Mouse (Mus musculus): Measurements from ENCODE around the gene Ccdc38.
"Not testable (repeated sequence)": the region's sequence is repeated elsewhere in the genome, so short reads cannot be mapped to it uniquely, and the experiment has no call there.

The Ccdc38 gene

DNA sequence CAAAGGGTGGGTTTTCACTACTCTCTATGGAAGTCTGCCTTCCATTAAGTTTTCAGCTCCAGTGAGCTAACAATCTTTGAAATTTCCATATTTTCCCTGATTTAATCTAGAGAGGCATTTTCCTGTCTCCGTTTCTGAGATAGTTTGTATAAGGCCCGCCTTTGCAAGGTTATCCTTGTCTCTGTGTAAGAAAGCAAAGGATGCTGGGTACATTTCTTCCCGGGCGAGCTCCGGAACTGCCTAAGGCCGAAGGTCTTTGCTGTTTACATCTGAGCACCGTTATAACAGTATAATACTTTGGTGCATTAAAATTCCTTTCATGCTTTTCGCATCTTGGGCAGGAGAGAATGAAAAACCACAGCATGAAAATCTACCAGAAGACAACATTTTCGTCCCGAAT is 9.4 kb downstream of the Ccdc38 start:
- no peak for DNase-seq

DNA sequence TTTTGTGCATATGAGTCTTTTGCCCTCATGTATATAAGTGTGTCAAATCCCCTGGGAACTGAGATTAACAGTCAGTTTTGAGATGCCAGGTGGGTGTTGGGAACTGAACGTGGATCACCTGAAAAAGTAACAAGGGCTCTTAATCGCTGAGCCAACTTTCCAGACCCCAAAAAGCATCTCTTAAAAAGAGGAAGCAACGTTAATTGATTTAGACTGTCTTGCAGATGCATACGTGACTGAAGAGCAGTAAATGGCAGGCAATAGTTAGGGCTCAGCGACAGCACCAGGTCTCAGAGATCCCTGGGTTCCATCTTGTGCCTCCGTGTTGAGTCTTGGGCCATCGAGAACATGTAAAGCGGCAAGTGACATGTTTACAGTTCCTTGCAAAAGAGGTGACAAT is 12.2 kb downstream of the Ccdc38 start:
- DNase-seq = no peak

DNA sequence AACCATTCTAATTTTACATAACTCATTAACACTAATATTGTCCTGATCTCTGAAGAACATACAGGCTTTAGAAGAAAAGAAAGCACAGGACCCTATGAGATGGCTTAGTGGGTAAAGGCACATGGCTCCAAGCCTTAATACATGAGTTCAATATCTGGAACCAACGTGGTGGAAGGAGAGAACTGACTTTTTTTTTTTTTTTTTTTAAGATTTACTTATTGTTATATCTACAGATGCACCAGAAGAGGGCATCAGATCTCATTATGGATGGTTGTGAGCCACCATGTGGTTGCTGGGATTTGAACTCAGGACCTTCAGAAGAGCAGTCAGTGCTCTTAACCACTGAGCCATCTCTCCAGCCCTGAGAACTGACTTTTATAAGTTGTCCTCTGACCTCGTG is 17.5 kb downstream of the Ccdc38 start:
- not testable (repeated sequence) for DNase-seq

DNA sequence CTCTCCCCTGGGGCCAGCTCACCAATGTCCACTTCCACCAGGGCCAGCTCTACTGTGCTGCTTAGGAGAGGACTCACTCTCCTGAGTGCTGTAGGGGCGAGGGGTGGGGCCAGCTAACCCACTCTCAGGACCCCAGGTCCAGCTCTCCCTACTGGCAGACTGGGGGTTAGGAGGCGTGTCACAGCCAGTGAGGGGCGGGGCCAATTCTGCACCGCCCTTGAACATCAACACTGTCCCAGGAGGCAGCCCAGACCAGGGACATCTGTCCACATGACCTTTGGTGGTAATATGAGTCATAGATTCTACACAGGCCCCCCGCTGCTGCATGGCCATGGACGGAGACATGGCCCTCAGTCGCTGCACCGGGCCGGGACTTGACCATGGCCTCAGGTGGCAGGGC is 19.4 kb downstream of the Ccdc38 start:
- no peak for DNase-seq

DNA sequence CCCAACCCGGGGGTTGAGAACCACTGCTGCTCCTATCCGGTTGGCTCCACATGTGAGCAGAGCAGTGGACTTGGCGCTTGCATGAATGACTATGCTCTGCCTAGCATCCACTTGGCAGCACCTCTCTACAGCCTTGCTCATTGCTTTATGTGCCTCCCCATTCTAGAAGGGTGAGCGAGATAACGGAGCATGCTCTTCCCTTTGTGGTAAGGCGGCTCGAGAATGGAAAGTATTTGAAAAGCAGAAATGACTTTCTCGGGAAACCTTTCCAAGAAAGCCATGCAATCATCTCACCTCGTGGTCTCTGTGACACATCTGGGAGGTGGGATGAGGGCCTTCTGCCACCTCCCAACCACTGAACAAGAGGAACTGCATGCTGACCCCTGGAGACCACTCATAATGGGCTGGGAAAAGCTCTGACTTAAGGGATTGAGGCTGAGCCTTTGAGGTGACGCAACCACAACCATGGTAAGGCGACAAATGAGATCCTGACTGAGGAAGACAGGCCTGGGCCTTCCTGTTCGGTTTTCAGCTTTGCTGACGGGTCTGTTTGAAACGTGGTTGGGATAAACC is 24.2 kb downstream of the Ccdc38 start:
- no peak for DNase-seq

DNA sequence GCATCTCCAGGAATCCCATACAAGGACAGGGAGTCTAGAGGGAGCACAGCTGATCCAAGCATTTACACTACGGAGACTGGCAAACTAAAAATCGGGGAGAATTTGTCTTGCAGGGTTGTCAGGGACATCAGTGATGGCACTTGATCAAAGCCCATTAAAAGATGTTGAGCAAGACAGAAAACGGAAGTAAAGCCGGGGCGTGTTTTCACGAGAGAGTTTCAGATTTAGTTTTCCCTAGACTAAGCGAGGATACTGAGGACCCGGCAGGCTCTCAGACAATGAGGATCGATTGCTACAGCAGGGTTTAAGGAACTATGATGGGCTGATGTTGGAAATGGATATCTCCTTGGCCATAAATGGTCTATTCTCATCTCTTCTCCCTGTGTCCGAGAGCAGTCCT is 26.6 kb downstream of the Ccdc38 start:
- DNase-seq = no peak

DNA sequence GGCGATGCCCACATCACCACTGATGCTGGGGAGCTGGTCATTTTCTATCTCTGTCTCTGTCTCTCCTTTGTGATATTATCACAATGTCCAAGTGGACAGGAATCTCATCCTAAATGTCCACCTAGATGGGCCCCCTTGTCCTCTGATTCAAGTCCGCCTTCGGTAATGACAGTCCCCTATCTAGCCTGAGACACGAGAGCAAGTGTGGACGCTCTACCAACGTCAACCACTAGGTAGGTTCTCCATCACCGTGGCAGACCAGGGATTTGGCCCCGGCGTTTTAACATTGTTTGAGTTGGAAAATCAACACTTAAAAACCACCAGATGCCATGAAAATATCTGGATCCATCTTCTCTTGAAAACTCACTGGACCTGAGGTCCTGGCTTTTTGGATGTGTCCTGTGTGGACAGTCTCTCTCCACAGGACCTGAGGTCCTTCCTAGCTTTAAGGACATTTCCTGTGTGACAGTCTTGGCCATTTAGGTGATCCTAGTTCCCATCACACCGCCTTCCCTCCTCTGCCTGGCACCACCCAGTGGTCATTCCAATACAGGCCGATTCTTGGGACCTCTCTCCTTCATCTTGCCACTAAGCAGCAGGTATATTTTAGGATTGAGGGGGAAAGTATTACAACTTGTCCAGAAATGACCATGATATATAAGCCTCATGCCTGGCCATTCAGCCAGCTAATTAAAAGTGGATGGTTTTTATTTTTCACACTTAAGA is 27.6 kb downstream of the Ccdc38 start:
- DNase-seq = no peak

DNA sequence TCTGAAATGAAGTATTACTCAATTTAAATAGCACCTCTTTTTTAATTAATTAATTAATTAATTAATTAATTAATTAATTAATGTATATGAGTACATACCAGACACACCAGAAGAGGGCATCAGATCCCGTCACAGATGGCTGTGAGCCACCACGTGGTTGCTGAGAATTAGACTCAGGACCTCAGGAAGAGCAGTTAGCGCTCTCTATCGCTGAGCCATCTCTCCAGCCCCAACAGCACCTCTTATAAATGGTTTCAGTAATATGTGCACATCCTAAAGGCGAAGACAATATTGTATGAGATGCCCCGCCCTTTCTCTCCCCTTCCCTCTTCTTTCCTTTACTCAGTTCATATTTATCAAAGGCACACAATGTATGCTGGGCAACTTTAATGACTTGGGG is 28.2 kb downstream of the Ccdc38 start:
- no peak for DNase-seq

DNA sequence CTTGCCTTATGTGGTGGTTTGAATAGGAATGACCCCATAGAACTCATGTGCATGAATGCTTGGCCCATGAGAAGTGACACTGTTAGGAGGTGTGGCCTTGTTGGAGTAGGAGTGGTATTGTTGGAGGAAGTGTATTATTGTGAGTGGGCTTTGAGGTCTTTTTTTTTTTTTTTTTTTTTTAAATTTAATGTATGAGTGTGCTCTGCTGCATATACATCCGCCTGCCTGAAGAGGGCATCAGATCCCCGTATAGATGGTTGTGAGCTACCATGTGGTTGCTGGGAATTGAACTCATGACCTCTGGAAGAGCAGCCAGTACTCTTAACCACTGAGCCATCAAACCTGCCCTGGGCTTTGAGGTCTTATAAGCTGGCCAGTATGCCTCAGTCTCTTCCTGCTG is 31.8 kb downstream of the Ccdc38 start:
- no peak for DNase-seq

DNA sequence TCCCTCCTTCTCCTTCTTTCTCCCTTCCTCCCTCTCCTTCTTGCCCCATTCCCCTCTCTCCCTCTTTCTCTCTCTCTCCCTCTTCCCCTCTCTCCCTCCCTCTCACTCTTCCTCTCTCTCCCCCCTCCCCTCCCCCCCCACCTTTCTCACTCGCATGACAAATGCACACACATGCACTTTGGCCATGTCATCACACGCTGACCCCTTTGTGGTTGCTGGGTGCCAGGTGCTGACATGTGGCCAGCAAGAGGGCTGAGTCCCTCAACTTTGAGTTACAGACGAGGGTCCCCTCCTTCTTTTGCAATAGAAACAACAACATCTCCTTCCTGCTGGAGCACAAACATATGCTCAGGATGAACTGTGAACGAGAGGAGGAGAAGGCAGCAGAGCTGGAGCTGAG is 34.5 kb downstream of the Ccdc38 start:
- no peak for DNase-seq

DNA sequence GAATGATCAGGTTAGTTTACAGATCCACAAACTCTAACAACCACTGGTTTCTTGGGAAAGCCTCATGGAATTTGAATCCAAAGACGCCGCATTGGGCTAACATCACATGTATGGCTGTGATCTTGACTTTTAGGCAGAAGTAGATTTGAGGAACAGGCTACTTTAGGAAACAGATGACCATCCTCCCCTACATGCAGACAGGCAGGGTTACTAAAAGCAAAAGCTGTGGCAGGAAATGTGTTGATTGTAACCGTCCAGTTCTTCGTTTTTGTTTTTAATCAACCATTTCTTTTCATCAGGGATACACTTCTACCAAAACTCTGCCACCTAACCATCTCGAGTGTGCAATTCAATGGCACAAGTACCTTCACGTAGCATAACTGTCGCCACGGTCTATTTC is 35.5 kb downstream of the Ccdc38 start:
- DNase-seq = no peak

DNA sequence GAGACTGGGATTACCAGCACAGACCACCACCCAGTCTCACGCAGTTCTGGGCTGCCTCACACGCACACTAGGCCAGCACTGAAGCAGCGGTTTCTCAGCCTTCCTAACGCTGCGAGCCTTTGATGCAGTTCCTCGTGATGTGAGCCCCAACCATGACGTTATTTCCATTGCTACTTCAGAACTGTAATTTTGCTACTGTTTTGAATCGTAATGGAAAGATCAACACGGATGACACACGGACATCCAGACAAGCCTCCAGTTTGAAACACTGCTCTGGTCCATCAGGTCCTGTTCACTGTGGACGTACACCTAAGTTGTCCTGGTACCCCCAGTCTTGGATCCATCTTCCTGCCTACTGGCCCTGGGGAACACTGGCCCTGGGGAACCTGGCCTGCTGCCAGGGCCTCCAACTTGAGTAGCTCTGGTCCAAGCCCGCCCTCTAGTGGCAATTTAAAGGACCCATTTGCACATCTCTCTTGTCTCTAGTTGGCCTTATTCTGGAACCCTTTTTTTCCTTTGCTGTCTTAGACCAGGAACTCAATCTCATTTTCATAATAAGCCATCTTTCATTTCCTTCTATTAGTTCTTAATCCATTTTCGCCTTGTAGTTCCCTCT is 36.9 kb downstream of the Ccdc38 start:
- DNase-seq = peak; percentile 64 to 75

DNA sequence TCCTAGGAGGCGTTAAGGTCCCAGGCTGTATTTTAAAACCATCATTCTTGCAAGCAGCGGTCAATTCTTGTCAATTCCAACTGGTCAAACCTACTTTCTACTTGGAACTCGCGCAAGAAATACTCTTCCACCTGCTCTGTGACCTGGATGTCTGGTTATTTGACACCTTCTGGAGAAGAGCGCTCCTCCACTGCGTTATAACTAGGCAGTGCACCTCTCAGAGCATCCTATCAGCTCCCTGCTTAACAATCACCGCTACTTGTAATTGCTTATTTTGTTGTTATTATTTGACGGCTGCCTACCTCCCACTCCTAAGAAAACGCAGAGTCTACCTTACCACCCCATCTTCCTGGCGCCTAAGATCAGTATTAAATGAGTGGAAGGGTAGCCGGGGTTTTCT is 48.4 kb downstream of the Ccdc38 start:
- DNase-seq = no peak

DNA sequence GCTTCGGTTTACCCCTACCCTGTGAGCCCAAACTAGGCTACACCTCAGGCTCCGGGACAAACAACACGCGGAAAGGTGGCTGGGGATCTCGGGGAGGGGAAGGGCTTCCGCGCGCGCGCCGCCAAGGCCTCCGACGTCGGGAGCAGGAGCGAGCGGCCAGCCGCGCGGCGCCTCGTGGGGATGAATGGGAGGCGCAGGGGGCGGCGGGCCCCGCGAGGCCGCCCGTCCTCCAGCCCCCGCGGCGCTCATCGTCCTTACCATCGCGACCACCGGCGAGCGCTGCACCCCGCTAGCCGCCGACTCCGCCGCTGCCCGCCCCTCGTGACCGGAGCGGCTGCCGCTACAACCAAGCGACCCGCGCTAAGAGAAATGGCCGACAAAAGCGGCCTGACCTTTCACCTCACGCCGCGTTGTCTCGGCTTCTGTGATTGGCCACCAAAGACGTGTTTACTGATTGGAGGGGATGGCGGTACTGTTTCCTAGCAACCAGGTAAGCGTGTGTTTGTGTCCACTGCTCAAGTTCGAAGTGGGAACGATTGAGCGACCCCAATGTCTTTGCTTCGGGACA is 48.9 kb downstream of the Ccdc38 start, which contains the start of gene Snrpf:
TSS of gene Snrpf (minus strand) at position 426 of the 568 bp plus-strand sequence.
- peak; percentile 92 to 96 for DNase-seq

DNA sequence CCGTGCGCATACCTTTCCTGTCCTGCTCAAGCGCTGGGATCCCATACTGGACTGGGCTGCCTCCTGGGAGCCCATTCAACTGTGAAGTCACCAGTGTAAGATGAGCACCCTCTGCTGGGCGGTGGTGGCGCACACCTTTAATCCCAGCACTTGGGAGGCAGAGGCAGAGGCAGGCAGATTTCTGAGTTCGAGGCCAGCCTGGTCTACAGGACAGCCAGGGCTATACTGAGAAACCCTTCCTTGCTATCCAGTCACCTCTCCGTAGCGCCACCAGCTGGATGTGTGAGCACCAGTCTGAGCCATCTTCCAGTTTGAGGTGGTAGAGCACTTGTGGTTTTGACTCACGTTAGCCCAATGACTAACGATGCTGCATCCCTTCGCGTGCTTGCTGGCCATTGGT is 52.0 kb downstream of the Ccdc38 start:
- peak in 1 of 2 experiments; percentile 43 for DNase-seq

DNA sequence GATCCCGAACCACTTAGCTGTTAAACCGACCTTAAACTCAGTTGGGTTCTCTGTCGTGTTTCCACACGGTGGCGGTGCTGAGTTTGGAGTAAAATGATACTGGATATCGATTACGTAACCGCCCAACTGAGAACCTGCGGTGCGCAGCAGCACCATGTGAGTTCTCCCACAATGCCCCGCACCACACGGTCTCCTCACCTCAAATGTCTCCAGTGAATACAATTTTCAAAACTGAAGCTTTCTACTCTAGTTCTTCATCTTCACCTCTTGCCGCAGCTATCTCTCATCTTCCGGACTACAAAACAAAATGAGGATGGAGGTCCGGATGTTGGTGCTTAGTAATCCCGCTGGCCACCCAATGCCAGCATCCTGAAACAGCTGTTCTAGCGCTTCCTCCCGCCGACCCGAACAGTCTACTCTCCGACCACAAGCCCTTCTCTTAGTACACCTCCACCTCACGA is 53.6 kb downstream of the Ccdc38 start:
- peak; percentile 81 to 91 for DNase-seq

DNA sequence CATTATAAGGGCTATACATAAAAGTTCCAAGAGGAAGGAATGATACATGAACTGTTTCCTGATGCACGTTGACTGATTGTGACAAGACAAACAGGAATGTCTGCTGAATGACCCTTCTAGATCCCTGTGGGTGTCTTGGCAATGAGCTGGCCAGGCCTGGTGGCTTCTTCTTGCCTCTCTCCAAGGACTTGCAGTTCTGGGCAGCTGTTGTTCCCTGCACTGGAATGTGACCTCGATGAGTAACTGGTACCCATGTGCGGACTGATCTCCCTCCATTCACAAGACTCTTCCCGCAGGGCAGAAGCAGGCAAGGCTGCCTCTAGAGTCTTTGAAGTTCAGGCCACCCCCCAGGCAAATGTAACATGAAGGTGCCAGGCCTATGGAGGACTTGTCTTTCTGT is 55.4 kb downstream of the Ccdc38 start:
- DNase-seq = no peak

DNA sequence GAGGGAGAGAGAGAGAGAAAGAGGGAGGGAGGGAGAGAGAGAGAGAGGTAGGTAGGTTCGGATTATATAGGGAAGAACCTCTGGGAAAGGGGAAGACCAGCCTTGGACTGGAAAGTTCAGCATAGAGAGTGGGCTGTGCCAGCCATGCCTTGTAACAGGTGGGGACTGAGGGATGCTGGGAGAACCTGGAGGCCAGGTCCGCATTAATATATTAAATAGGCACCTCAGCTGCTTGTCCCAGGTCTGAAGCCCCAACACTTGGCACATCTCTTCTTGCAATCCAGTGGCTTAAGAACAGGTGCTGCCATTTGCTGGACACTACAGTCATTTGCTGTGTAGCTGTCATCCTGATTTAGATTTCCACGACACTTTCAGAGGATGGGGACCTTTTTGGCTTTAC is 56.2 kb downstream of the Ccdc38 start:
- DNase-seq = no peak

DNA sequence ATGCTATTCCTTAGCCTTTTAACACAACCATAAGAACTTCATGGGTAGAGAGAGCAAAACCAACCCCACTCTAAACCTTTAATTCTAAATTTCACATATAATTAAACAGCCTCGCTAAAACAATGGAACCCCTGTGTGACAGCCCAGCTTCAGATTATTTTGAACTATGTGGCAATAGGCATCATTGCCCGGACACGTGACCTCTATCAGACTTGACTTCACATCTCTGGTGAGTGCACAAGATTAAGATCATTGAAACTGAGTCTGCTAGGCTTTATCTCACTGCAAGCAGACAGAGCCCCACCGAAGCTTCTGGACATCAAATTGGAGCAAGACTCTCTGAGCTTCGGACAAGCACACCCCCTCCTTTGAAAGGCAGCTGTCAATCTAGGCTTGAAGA is 61.9 kb downstream of the Ccdc38 start:
- no peak for DNase-seq

DNA sequence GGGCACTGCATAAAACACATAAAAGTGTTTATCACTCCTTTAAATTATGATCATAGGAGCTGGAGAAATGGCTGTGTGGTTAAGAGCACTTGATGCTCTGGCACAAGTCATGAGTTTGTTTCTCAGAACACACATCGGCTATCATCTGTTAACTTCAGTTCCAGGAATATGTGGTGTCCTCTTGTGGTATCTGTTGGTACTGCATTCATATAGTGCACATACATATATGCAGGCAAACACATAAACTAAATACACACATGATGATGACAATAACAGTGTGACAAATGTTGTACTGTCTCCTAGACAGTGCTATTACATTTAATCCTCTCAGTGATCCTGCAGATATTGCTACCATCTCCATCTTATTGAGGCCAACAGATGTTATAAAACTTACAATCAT is 62.8 kb downstream of the Ccdc38 start:
- no peak for DNase-seq

DNA sequence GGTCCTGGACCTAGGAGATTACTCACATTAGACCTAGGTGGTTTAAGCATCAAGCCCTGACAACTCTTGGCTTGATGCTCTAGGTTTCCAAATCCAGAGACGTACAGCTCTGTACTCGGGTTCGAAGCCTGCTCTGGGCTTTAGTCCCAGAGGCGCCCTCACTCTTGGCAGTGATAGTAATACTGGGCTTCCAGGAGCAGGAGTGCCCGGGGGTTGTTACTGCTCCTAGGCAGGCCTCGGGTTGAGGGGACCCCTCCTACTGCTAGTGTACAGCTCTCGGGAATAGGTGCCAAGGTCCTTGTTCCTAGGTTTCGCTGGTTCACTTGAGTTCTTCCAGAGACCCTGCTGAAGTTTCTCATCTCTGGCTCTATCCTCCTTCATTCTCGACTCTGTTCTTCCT is 65.9 kb downstream of the Ccdc38 start:
- DNase-seq = no peak

DNA sequence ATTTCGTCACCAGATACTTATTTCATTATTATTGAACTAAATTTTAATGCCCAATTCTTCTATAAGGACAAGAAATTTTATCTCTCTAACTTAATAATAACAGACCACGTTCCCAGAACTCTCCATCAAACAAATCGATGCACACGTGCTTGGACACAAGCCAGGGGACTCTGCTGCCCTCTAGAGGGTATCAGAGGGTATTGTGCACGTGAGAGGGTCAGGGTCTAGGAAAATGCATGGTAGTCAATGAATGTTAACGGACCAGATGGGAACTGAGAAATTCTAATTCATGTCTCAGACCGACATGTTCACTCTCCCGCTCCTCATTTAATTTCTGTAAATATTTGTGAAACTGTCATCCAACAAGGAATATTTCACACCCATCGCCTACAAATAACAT is 67.6 kb downstream of the Ccdc38 start:
- no peak for DNase-seq

DNA sequence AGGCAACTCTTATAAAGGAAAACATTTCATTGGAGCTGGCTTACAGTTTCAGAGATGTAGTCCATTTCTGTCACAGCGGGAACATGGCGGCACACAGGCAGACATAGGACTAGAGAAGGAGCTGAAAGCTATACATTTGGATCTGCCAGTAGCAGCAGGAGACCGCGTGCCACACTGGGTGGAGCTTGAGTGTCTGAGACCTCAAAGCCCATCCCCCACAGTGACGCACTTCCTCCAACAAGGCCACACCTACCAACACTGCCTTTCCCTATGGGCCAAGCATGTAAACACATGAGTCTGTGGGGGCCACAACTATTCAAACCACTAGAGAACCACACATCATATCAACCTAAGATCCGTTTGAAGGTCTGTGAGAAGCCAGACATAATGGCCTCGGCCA is 68.8 kb downstream of the Ccdc38 start:
- DNase-seq = no peak

DNA sequence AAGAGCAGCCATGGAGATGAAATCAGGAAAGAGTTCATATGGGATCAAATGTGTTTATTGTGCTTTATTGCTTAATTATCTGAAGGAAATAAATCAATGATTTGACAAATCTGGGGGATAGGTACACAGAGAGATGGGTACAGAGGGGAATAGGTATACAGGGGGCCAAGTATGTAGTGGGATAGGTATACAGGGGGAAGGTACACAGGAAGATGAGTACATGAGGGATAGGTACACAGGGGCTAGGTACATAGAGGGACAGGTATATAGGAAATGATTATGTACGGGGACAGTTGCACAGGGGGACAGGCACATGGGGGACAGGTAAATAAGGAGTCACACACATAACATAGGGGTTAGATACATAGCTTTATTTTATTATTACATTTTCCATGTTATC is 70.5 kb downstream of the Ccdc38 start:
- DNase-seq = no peak

Measured in kidney, adult 8-10 months (tissue).